Comparison of ENCODE assay signal across 13 mouse cellular contexts in the genomic region with DNA sequence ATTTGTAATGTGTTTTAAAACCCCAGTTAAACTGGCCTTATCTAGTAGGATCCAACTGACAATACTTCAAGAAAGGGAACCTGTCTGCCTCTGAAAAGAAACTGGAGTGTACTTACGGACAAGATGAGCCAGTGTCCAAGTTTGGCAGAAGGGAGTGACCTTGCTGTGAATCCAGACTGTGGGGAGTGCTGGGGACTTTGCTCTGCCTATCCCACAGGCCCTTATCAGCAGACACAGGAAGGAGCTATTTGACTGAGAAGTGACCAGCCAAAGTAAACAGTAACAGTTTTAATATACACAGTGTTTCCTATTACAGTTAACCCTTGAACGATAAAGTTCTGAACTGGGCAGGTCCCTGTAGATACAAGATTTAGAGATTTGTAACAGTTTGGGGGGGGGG.
DNase-seq lines count a peak whose midpoint lies in the region; ATAC-seq lines count a peak whose summit lies in the region.
"Had no signal": no experiment of that assay in that cellular context is flagged by ENCODE, and none has a peak within 500 bp of the region (broad histone marks: within the 10 kb centered on the region; RNA-seq: fewer than 3 reads in every experiment).

No protein-coding gene starts in this region.

- intact Hi-C loops in left cerebral cortex, postnatal 4 days (cut with DNase I) = no loop called here

- peak; percentile 76 for ATAC-seq in kidney, embryonic 15.5 days (replicated peaks; ENCODE audit: low FRiP score)
- ATAC-seq in megakaryocyte-erythroid progenitor cell, adult 5-6 weeks (replicated peaks; ENCODE audit: low FRiP score, low TSS enrichment, poor library complexity, severe bottlenecking) = peak; percentile 41; the same call in 1 of the 2 replicates
- no peak for ATAC-seq in forebrain, embryonic 14.5 days
- ATAC-seq: hindbrain, postnatal 0 days had no signal

- peaks cover 13% of the 10 kb centered on the region for H3K4me1 ChIP-seq in kidney, embryonic 15.5 days
- no peaks in the 10 kb centered on the region for H3K4me1 ChIP-seq in forebrain, embryonic 14.5 days (ENCODE audit: control insufficient read depth, insufficient read depth, low read length)
- H3K4me1 ChIP-seq: embryonic facial prominence, embryonic 12.5 days had no signal

- no peak overlapping the region for H3K9ac ChIP-seq in kidney, embryonic 15.5 days
- H3K9ac ChIP-seq in forebrain, embryonic 14.5 days (ENCODE audit: low read length) = no peak overlapping the region
- H3K9ac ChIP-seq: embryonic facial prominence, embryonic 12.5 days had no signal

- H3K36me3 ChIP-seq in kidney, embryonic 15.5 days = peaks cover 38% of the 10 kb centered on the region
- H3K36me3 ChIP-seq in forebrain, embryonic 14.5 days (ENCODE audit: control insufficient read depth, insufficient read depth, low read length) = peaks cover 17% of the 10 kb centered on the region; the same call in 1 of the 2 replicates
- H3K36me3 ChIP-seq: embryonic facial prominence, embryonic 12.5 days had no signal

- DNase-seq in kidney, adult 11 months = no peak
- DNase-seq in adrenal gland, postnatal 36 days = peak; percentile 33 to 39
- peak; percentile 31 for DNase-seq in liver
- no peak for DNase-seq in forebrain, embryonic 14.5 days (ENCODE audit: low spot score)
- DNase-seq in left cerebral cortex, postnatal 4 days = no peak
- DNase-seq in spleen, postnatal 4 days (ENCODE audit: low spot score in 2 of 2) = no peak
- DNase-seq: cerebellum, adult 8-10 months; thymus, postnatal 14 days had no signal

- no peak overlapping the region for H3K4me3 ChIP-seq in kidney, embryonic 15.5 days (replicated peaks)
- no peak overlapping the region for H3K4me3 ChIP-seq in forebrain, embryonic 14.5 days (ENCODE audit: low read depth, low read length)
- H3K4me3 ChIP-seq: embryonic facial prominence, embryonic 12.5 days had no signal

- 0 out of 2 replicates have a peak overlapping the region, but pooled peaks have one; percentile 37 for H3K27ac ChIP-seq in kidney, embryonic 15.5 days
- no peak overlapping the region for H3K27ac ChIP-seq in forebrain, embryonic 14.5 days (ENCODE audit: low read depth, low read length)
- H3K27ac ChIP-seq: embryonic facial prominence, embryonic 12.5 days; hindbrain, postnatal 0 days; macrophage had no signal

- 45% methylated on average over 2 of the region's 2 CpGs for WGBS in kidney, embryonic 15.5 days
- 87% methylated on average over 2 of the region's 2 CpGs for WGBS in forebrain, embryonic 14.5 days

- H3K4me2 ChIP-seq in kidney, embryonic 15.5 days = no peak overlapping the region
- H3K4me2 ChIP-seq in forebrain, embryonic 14.5 days (ENCODE audit: low read length) = no peak overlapping the region
- H3K4me2 ChIP-seq: embryonic facial prominence, embryonic 12.5 days had no signal

- H3K9me3 ChIP-seq in kidney, embryonic 15.5 days (replicated peaks) = no peaks in the 10 kb centered on the region
- H3K9me3 ChIP-seq in forebrain, embryonic 14.5 days (replicated peaks; ENCODE audit: control insufficient read depth, low read length) = no peaks in the 10 kb centered on the region
- H3K9me3 ChIP-seq: embryonic facial prominence, embryonic 12.5 days had no signal

- H3K27me3 ChIP-seq in kidney, embryonic 15.5 days = no peaks in the 10 kb centered on the region
- no peaks in the 10 kb centered on the region for H3K27me3 ChIP-seq in forebrain, embryonic 14.5 days (replicated peaks; ENCODE audit: control insufficient read depth, insufficient read depth, low read length)
- H3K27me3 ChIP-seq: embryonic facial prominence, embryonic 12.5 days had no signal

Comparison
In these comparisons a context has a peak if more than half of its experiments do, and no peak if none do; other contexts are left out.
1. DNase-seq: peak in adrenal gland, postnatal 36 days (2 of 2) and liver (single experiment); none in kidney, adult 11 months (single experiment), forebrain, embryonic 14.5 days (single experiment), left cerebral cortex, postnatal 4 days (single experiment) and spleen, postnatal 4 days (0 of 2).